Mouse (Mus musculus) heart, embryonic 10.5 days (tissue): Measurements from ENCODE around the gene Ndufa11. TPM values are rescaled to one million over a fixed set of nuclear protein-coding genes. Genes with fewer than 3 reads are reported as not detected.
A peak's percentile ranks its signal among the peaks of the same experiment; 100 is the strongest.

Experiments used
- DNase-seq: peaks from one replicate; pipeline ENCODE4 v3.0.0-alpha.2; 2017; ENCODE audit warnings: low spot score
- H3K27ac ChIP-seq: fragments of 300-500 bp; sonication (generic); 2 replicates; pipeline ENCODE4 v1.5.1; 2016; ENCODE audit warnings: mild to moderate bottlenecking
- H3K27me3 ChIP-seq: fragments of 300-500 bp; sonication (generic); 2 replicates; pipeline ENCODE4 v1.6.1; 2016; ENCODE audit warnings: mild to moderate bottlenecking; ENCODE audit not compliant: poor library complexity, insufficient read depth, severe bottlenecking
- H3K36me3 ChIP-seq: fragments of 300-500 bp; sonication (generic); 2 replicates; pipeline ENCODE4 v1.6.1; 2016; ENCODE audit warnings: mild to moderate bottlenecking, moderate library complexity
- H3K4me1 ChIP-seq: fragments of 300-500 bp; sonication (generic); 2 replicates; pipeline ENCODE4 v1.6.1; 2016; ENCODE audit warnings: mild to moderate bottlenecking
- H3K4me3 ChIP-seq: fragments of 300-500 bp; sonication (generic); 2 replicates; pipeline ENCODE4 v1.5.1; 2016; ENCODE audit warnings: mild to moderate bottlenecking, moderate library complexity
- H3K9me3 ChIP-seq: fragments of 300-500 bp; sonication (generic); 2 replicates; pipeline ENCODE4 v1.6.1; 2016; ENCODE audit warnings: mild to moderate bottlenecking, moderate library complexity
- WGBS: fragments of 180-500 bp; shearing (Covaris S2); methylation state at CpG from one replicate; pipeline ENCODE4 v1.1.7; 2016; 5-methylcytosine and 5-hydroxymethylcytosine counted together
- polyA plus RNA-seq: library from polyadenylated mRNA; unstranded; fragments of >200 nt; fragmentation: Nextera tagmentation; extraction: Ambion mirVana; gene quantifications from 2 replicates; pipeline ENCODE4 v1.2.1, GENCODE M21; 2016

Gene Ndufa11
- polyA plus RNA-seq, 1 experiment from 2014 or later = 518 TPM

- Histone ChIP-seq H3K27me3 (peaks cover 99% of the 10 kb centered on the region), H3K36me3 (no peaks in the 10 kb centered on the region), H3K9me3 (peaks cover 7% of the 10 kb centered on the region; the same call in 1 of the 2 replicates), H3K27ac (no peak overlapping the region), H3K4me1 (peaks cover 45% of the 10 kb centered on the region), H3K4me3 (peak overlapping the region; percentile 22; the same call in 1 of the 2 replicates)
- WGBS = 13% methylated on average over 36 of the region's 36 CpGs
- no peak for DNase-seq
Measured at GRCm38 (mm10) chr17:56754271-56755185, 37.0 kb downstream of the Ndufa11 start.

DNA sequence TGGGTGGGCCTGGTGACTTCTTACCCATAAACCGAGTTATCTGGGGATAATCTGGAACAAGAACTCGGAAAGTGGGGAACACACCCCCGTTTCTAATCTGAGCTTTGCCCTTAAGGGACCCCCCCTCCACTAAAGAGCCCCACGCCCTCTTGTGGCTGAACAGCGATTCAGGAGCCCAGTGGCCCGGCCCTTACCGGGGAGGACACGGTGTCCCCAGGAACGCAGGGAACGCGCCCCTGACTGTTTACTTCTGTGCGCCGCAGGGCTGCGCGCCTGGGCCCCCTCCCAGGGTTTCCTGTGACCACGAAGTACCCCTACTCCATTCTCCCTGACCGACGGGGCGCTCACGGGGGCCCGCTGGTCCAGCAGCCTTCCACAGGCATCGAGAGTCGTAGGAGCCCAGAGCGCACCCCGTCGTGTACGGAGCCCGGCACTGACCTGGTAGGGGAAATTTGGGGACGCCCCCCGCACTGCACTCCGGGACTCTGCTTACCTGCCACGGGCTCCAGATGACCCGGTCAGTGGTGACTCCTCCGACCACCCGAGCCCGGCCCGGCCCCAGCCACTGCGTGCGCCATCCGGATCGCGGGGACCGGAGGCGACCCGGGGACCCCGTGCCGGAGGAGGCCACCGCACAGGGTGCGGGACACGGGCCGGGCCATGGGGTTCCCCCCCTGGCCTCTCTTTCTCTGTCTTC lies 39.3 kb downstream of the Ndufa11 start:
- WGBS = 1% methylated on average over 51 of the region's 51 CpGs
- Histone ChIP-seq H3K9me3 (peaks cover 7% of the 10 kb centered on the region; the same call in 1 of the 2 replicates), H3K4me3 (peak overlapping the region; percentile 67), H3K27me3 (peaks cover 91% of the 10 kb centered on the region), H3K4me1 (peaks cover 43% of the 10 kb centered on the region), H3K36me3 (no peaks in the 10 kb centered on the region), H3K27ac (peak overlapping the region; percentile 81)
- DNase-seq = no peak

- Histone ChIP-seq H3K4me1 (peaks cover 50% of the 10 kb centered on the region), H3K27ac (peak within 1 kb of the TSS; percentile 81), H3K9me3 (peaks cover 7% of the 10 kb centered on the region; the same call in 1 of the 2 replicates), H3K36me3 (no peaks in the 10 kb centered on the region), H3K4me3 (peak within 1 kb of the TSS; percentile 67), H3K27me3 (peaks cover 84% of the 10 kb centered on the region)
- WGBS = 1% methylated on average over 42 of the region's 48 CpGs
- peak; percentile 92 for DNase-seq
Measured at GRCm38 (mm10) chr17:56757416-56758123, 40.0 kb downstream of the Ndufa11 start, which contains the start of gene Nrtn. Gene Nrtn (minus strand): TSS chr17:56757530.

- peak; percentile 90 for DNase-seq
- peaks cover 7% of the 10 kb centered on the region; the same call in 1 of the 2 replicates for H3K9me3 ChIP-seq
- no peaks in the 10 kb centered on the region for H3K36me3 ChIP-seq
- H3K27me3 ChIP-seq = peaks cover 78% of the 10 kb centered on the region
- peak overlapping the region; percentile 67 for H3K4me3 ChIP-seq
- H3K4me1 ChIP-seq = peaks cover 56% of the 10 kb centered on the region
- 7% methylated on average over 12 of the region's 12 CpGs for WGBS
- peak overlapping the region; percentile 81; the same call in 1 of the 2 replicates for H3K27ac ChIP-seq
Measured at GRCm38 (mm10) chr17:56758132-56758531, 40.6 kb downstream of the Ndufa11 start.

GRCm38 (mm10) chr17:56759261-56759660 lies 41.7 kb downstream of the Ndufa11 start:
- no peak for DNase-seq
- H3K4me3 ChIP-seq = 0 out of 2 replicates have a peak overlapping the region, but pooled peaks have one; percentile 10
- WGBS = 63% methylated on average over 7 of the region's 7 CpGs
- no peak overlapping the region for H3K27ac ChIP-seq
- peaks cover 51% of the 10 kb centered on the region for H3K4me1 ChIP-seq
- H3K36me3 ChIP-seq = no peaks in the 10 kb centered on the region
- H3K27me3 ChIP-seq = peaks cover 67% of the 10 kb centered on the region
- H3K9me3 ChIP-seq = peaks cover 7% of the 10 kb centered on the region; the same call in 1 of the 2 replicates

- H3K27me3 ChIP-seq = peaks cover 49% of the 10 kb centered on the region
- H3K9me3 ChIP-seq = peaks cover 7% of the 10 kb centered on the region; the same call in 1 of the 2 replicates
- H3K36me3 ChIP-seq = no peaks in the 10 kb centered on the region
- WGBS = 68% methylated on average over 3 of the region's 3 CpGs
- H3K27ac ChIP-seq = peak overlapping the region; percentile 89
- H3K4me3 ChIP-seq = no peak overlapping the region
- no peak for DNase-seq
- peaks cover 49% of the 10 kb centered on the region for H3K4me1 ChIP-seq
Measured at GRCm38 (mm10) chr17:56761077-56761476, 43.5 kb downstream of the Ndufa11 start.

DNA sequence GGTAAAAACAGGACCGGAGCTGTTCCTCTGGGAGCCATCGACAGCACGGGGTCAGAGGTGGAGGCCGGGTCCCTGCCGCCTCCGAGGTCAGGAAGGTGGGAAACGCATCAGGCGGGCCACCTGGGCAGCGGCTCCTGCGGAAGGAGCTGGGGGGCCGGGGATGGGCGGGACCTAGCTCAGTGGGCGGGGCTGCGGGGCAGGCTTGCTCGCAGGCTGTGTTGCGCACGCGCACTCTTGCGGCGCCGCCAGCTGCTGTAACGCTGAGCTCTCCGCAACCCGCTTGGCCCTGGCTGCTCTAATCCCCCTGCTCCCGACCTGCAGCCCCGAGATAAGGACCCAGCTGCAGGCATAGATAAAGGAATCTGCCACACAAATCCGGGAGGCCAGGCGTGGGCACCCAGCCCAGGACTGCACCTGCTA lies 44.4 kb downstream of the Ndufa11 start:
- Histone ChIP-seq H3K27me3 (peaks cover 40% of the 10 kb centered on the region), H3K4me1 (peaks cover 44% of the 10 kb centered on the region), H3K4me3 (peak overlapping the region; percentile 59), H3K27ac (peak overlapping the region; percentile 89), H3K36me3 (peaks cover 7% of the 10 kb centered on the region), H3K9me3 (peaks cover 7% of the 10 kb centered on the region; the same call in 1 of the 2 replicates)
- under 1% methylated on average over 28 of the region's 28 CpGs for WGBS
- DNase-seq = peak; percentile 97

- Histone ChIP-seq H3K9me3 (peaks cover 5% of the 10 kb centered on the region; the same call in 1 of the 2 replicates), H3K36me3 (peaks cover 18% of the 10 kb centered on the region), H3K27me3 (peaks cover 29% of the 10 kb centered on the region), H3K4me3 (peak overlapping the region; percentile 59; the same call in 1 of the 2 replicates), H3K27ac (peak overlapping the region; percentile 89), H3K4me1 (peaks cover 34% of the 10 kb centered on the region)
- peak; percentile 88 for DNase-seq
- 39% methylated on average over 27 of the region's 27 CpGs for WGBS
Measured at GRCm38 (mm10) chr17:56762769-56763731, 45.5 kb downstream of the Ndufa11 start.

DNA sequence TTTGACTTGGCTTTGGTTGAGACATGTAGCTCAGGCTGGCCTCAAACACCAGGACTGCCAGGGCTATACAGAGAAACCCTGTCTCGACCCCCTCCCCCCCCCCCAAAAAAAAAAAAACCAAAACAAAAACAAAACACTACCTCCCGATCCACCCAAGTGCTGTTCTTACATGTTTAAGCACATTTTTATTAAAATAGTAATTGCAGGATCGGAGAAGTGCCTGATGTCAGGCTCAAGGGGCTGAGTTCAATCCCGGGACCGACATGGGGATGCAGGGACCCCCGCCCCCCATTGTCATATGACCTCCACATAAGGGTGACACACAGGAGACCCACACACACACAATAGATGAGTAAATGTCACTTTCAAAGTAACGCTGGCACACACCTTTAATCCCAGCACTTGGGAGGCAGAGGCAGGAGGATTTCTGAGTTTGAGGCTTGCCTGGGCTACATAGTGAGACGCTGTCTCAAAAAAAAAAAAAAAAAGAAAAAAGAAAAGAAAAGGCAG lies 46.2 kb downstream of the Ndufa11 start:
- Histone ChIP-seq H3K9me3 (no peaks in the 10 kb centered on the region), H3K4me1 (peaks cover 32% of the 10 kb centered on the region), H3K36me3 (peaks cover 25% of the 10 kb centered on the region), H3K4me3 (peak overlapping the region; percentile 77), H3K27me3 (peaks cover 22% of the 10 kb centered on the region), H3K27ac (peak overlapping the region; percentile 98)
- no peak for DNase-seq
- 71% methylated on average over 8 of the region's 8 CpGs for WGBS

DNA sequence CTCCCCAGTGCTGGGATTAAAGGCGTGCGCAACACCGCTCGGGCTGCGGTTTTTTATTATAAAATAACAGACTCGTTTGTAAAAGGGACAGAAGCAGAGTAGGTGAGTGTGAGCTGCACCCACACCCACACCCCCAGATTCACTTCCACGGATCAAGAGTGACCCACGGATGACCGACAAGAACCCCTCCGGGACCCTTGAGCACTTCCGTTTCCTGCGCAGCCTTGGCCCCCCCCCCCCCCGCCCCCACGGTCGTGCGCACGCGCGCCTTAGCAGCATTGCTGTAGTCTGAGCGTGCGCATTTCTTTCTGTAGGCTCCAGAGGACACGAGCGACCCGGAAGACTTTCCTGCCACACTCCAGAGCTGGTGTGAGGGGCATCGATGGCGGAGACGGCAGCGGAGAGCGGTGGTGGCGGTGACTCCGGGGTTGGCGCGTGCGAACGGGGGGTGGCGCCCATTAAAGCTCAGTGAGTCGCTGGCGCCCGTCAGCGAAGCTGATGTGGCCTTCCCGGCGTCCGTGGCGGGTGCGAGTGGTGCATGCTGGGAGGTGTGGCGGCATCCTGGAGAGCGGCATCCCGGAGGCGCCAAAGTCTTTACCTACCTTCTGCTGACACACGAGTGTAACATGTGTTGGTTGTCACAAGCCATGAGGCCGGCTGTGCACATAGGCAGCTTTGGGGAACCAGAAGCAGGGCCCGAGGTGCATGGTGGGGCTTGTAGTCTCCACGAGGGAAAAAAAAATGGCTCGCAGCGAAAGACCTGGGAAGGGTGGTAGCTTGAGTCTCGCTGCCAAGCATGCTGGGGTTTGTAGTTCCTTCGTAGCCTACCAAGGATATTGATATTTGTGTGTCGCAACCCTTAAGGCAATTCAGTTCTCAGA lies 47.1 kb downstream of the Ndufa11 start, which contains the start of gene Dus3l:
Dus3l (plus strand) TSS at position 284 of the 881 bp plus-strand sequence.
- peak within 1 kb of the TSS; percentile 98 for H3K27ac ChIP-seq
- H3K9me3 ChIP-seq = no peaks in the 10 kb centered on the region
- peaks cover 34% of the 10 kb centered on the region for H3K36me3 ChIP-seq
- H3K4me3 ChIP-seq = peak within 1 kb of the TSS; percentile 77
- peak; percentile 95 for DNase-seq
- peaks cover 13% of the 10 kb centered on the region; the same call in 1 of the 2 replicates for H3K27me3 ChIP-seq
- H3K4me1 ChIP-seq = peaks cover 28% of the 10 kb centered on the region
- WGBS = 2% methylated on average over 54 of the region's 58 CpGs
